Mouse (Mus musculus) E14TG2a.4 (cell line): ENCODE measurements at regions not wholly inside any gene's neighbourhood (a gene's known extent, or its start where the extent isn't known, plus 50 kb on each side); places are given as distances from the start of the nearest gene placed in this dataset.

Source experiments
- CTCF ChIP-seq: conservative IDR thresholded peaks from 2 replicates; pipeline ENCODE4 v1.5.1; 2014; ENCODE audit warnings: low read length
- NANOG ChIP-seq: IDR thresholded peaks from 2 replicates; pipeline ENCODE4 v1.6.1; 2014; ENCODE audit warnings: borderline replicate concordance, low read length, mixed read lengths

- no peak for TF ChIP-seq CTCF
- TF ChIP-seq NANOG = no peak
These were observed 602.7 kb upstream of the Intu start for GRCm38 (mm10) chr3:39928421-39928820.
